Mouse (Mus musculus) thymus, adult 2 months (tissue): ENCODE data around the gene Hamp.

Source experiments
- CTCF ChIP-seq: fragments of 200-500 bp; IDR thresholded peaks from 2 replicates; pipeline ENCODE4 v1.5.1; 2012; ENCODE audit warnings: mild to moderate bottlenecking, control low read depth, low read length, moderate library complexity, borderline replicate concordance; ENCODE audit not compliant: control insufficient read depth, poor library complexity, insufficient read depth; ENCODE audit errors: extremely low read depth
- POLR2A ChIP-seq: fragments of 200-500 bp; IDR thresholded peaks from 2 replicates; pipeline ENCODE4 v1.6.1; 2012; ENCODE audit warnings: mild to moderate bottlenecking, low read length, control low read depth, moderate library complexity; ENCODE audit not compliant: control insufficient read depth, poor library complexity, insufficient read depth; ENCODE audit errors: extremely low read depth

DNA sequence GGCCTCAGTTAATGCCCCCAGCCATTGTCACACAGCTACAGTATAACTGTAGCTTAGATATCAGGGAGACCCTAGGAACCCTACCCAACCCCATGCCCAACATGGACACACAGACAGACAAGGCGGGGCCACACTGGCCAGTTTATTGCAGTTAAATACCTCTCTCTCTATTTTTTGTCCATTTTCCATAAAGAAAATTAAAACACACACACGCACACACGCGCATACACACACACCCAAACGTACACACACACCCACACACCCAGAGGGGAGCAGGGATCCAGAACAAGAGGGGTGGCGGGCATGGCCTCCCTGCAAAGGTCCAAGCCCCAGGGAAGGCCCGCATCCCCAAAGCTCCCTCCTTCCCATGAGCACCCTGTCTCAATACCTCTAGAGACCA, 2.0 kb upstream of the Hamp start:
- TF ChIP-seq CTCF (no peak), POLR2A (no peak)
